In the genomic region with DNA sequence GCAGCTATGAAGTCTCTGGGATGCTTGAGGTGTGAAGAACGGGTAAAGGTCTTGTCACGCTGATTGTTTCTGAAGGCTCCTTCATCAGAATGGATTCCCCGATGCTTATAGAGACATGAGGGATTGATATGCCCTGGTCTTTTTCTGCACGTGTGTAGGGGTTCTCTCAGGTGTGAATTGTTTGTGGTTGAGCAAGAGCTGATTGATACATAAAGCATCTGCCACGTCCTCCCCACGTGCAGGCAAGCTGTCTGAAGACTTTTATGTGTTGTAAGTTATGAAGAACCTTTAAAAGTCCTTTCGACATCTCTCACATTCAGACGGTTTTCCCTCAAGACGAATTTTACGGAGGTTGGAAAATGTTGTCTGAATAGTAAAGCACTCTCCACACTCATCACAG, we compare ENCODE assay signal across 28 mouse cellular contexts.
"Had no signal": no experiment of that assay in that cellular context is flagged by ENCODE, and none has a peak within 500 bp of the region (broad histone marks: within the 10 kb centered on the region; RNA-seq: fewer than 3 reads in every experiment).

A gene (minus strand): TSS at position 101 of the 400 bp plus-strand sequence.

- ATAC-seq: hindbrain, embryonic 16.5 days; inflammation-experienced regulatory T-cells, adult 6 months; intestine, embryonic 15.5 days; intestine, postnatal 0 days had no signal

- H3K9ac ChIP-seq: heart, embryonic 13.5 days; heart, embryonic 15.5 days; hindbrain, embryonic 12.5 days; hindbrain, embryonic 14.5 days; intestine, embryonic 15.5 days; limb, embryonic 12.5 days; liver, embryonic 13.5 days had no signal

- DNase-seq: gastrocnemius, postnatal 14 days; gastrocnemius, postnatal 36 days; heart, adult 11 months; heart, adult 2 months; heart, postnatal 14 days; heart, postnatal 36 days; kidney, adult 18-20 months; kidney, adult 8-10 months; kidney, postnatal 10 days; kidney, postnatal 25 days; kidney, postnatal 4 days; liver; liver, embryonic 13.5 days had no signal

- H3K4me2 ChIP-seq: heart, embryonic 11.5 days; heart, embryonic 13.5 days; heart, embryonic 15.5 days; hindbrain, embryonic 12.5 days; hindbrain, embryonic 14.5 days; intestine, embryonic 15.5 days; limb, embryonic 12.5 days; liver, embryonic 11.5 days; liver, embryonic 13.5 days had no signal

- H3K4me3 ChIP-seq: heart, adult 2 months; heart, embryonic 13.5 days; heart, embryonic 15.5 days; hindbrain, embryonic 10.5 days; hindbrain, embryonic 12.5 days; intestine, embryonic 15.5 days; layer of hippocampus, adult 2 months; left cerebral cortex, adult 2 months; limb, embryonic 10.5 days; limb, embryonic 12.5 days; liver, embryonic 13.5 days had no signal

- H3K36me3 ChIP-seq: hindbrain, embryonic 12.5 days; intestine, embryonic 15.5 days had no signal

- H3K4me1 ChIP-seq: heart, embryonic 13.5 days; heart, embryonic 15.5 days; hindbrain, embryonic 10.5 days; hindbrain, embryonic 12.5 days; limb, embryonic 10.5 days; limb, embryonic 12.5 days; liver, embryonic 13.5 days had no signal

- H3K27me3 ChIP-seq: heart, embryonic 13.5 days; heart, embryonic 15.5 days; hindbrain, embryonic 12.5 days; intestine, embryonic 15.5 days; limb, embryonic 12.5 days; liver, embryonic 13.5 days had no signal

- H3K9me3 ChIP-seq: heart, embryonic 13.5 days; heart, embryonic 15.5 days; hindbrain, embryonic 10.5 days; hindbrain, embryonic 12.5 days; intestine, embryonic 15.5 days; limb, embryonic 10.5 days; limb, embryonic 12.5 days; liver, embryonic 13.5 days had no signal

- H3K27ac ChIP-seq: heart, adult 2 months; heart, embryonic 13.5 days; heart, embryonic 15.5 days; hindbrain, embryonic 10.5 days; hindbrain, embryonic 12.5 days; hindbrain, embryonic 14.5 days; intestine, embryonic 15.5 days; layer of hippocampus, adult 2 months; left cerebral cortex, adult 2 months; limb, embryonic 10.5 days; limb, embryonic 12.5 days; liver, embryonic 13.5 days had no signal
